Mouse (Mus musculus) heart, postnatal 14 days (tissue): ENCODE results near the gene Cd276. TPM values are rescaled to one million over a fixed set of nuclear protein-coding genes. Genes with fewer than 3 reads are reported as not detected.

Experiments used
- DNase-seq, 2 experiments: peaks; one replicate each; pipeline ENCODE4 v3.0.0; 2021 to 2022
- intact Hi-C: fragments of 180-260 bp; cut with DNase I; formaldehyde crosslinking; loops from one replicate; pipeline ENCODE4 v1.15.1; 2025
- total RNA-seq, 2 experiments: library from RNA; stranded (reverse); gene quantifications; 2 replicates each; pipeline ENCODE4 v1.2.3; 2021

Gene Cd276
- total RNA-seq, 2 experiments from 2014 or later, result 15.4 to 17.6 TPM

DNA sequence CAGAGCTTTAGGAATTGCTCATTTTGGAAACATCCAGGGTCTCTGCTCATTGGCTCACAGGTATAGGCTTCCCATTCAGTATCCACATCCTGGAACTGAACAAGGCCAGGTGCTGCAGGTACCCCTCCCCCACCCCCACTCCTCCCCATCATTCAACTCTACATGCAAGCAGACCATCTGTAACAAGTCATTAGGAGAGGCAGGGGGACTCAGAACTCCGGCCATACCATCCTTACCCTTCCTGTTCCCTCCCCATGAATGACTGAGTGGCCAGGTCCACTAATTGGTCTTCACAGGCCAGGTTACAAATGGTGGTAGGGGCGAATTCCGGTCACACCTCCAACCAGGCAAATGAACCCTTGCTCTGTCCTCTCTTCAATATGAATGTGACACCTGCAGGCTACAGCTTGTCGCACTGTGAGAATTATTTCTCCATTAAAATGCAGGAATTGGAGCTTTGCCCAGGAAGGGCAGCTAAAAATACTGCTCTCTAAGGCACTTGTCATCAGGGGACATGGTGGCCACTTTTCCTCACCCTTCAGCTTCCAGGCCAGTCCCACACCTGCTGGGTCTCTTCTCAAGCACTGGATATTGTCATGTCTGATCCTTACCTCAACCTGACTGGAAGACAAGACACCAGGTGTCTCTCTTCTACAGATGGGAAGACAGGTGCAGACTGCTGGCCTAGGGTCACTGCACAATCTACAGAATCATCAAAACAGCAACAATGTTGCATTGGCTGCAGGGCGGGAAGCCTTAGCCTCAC is 34.2 kb downstream of the Cd276 start:
- intact Hi-C loops, result no loop called here
- peak; percentile 25 to 52 for DNase-seq

DNA sequence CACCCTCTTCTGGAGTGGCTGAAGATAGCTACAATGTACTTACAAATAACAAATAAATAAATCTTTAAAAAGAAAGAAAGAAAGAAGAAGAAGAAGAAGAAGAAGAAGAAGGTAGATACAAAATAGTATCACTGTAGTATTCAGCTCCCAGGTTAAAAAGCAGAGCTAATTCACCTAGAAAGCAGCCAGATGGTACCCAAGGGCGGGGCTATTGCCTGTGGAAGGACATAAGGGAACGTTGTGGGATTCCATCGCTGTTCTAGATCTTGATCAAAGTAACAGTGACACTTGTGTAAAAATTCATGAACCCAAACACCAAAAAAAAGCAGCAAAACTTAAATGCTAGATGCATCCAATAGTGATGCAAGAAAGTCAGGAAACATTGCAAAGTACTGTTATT is 35.3 kb downstream of the Cd276 start:
- intact Hi-C loops, result no loop called here

DNA sequence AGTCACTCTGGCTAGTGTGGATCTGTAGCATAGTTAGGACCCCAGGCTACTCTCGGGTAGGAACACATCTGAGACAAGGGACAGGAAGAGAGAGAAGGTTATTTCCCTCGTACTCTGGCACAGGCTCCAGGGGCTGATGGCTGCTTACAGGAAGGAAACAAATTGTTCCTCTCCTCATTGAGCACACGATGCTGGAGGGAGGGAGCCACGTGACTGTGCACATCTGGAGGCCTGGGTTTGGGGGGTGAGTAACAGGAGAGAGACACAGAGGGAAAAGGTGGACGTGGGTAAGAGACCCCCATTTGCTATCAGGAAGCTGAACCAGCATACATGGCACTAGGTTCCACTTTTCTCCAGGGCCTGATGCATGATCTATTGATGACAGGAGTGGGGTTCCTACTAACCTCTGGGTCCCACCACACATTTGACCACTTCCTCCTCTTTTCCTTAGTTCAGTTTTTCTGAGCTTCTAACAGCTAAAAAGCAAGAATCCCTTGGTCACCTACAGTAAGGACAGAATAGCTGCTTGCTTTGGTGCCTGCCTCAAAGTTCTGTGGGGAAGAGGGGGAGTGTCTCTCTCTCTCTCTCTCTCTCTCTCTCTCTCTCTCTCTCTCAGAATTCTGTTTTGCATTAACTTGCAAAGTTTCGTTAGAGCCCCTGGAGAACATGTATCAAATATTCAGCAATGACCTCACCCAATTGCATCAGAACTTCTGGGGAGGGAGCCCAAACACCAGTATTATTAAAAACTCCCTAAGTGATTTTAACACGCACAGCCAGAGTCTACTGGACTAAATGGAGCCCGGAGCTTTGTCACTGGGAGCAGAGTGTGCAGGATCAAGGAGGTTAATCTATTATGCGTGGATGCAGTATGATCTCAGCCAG is 37.1 kb downstream of the Cd276 start:
- intact Hi-C loops, result no loop called here
- DNase-seq, result no peak

More for the DNA sequence above, 35.3 kb downstream of the Cd276 start:
- DNase-seq, result no peak

- intact Hi-C loops, result no loop called here
- no peak for DNase-seq
Measured at GRCm38 (mm10) chr9:58516480-58516879, 38.8 kb downstream of the Cd276 start.

DNA sequence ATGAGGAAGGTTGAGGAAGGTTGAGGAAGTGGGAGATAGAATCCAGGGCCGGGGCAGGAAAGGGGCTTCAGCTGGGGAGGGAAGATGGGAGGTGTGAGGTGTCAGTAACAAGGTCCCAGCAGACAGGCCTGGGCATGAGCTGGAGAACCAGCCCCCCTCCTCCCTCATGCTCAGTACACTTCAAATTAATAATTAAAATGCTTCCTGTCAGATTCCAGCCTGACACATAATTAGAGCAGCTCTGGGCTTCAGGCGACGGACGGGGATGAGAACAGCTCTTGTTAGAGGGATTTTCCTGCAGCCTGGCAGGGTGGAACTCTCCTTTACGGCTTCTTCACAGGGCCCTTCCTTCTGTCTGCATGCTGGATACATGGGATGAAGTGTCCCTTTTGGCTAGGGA is 41.5 kb downstream of the Cd276 start:
- intact Hi-C loops, result no loop called here
- no peak for DNase-seq

DNA sequence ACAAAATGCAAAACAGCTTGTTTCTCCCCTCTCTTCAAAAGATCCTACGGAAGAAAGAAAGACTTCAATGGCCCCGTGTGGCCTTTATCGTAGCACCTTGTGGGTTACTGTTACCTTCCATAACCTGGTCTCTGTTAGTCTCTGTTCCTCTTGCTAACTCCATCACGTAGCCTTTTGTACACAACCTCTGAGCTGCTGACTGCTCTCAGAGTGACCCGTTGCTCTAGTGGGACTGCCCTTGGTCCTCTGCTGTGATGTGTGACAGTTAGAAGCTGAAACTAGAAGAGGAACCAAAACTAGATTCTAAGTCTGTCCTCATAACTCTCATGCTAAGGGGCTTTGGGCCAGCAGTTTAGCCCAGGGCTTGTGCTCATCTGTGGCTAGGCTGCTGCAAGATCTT is 44.8 kb downstream of the Cd276 start:
- DNase-seq, result no peak
- intact Hi-C loops, result no loop called here

DNA sequence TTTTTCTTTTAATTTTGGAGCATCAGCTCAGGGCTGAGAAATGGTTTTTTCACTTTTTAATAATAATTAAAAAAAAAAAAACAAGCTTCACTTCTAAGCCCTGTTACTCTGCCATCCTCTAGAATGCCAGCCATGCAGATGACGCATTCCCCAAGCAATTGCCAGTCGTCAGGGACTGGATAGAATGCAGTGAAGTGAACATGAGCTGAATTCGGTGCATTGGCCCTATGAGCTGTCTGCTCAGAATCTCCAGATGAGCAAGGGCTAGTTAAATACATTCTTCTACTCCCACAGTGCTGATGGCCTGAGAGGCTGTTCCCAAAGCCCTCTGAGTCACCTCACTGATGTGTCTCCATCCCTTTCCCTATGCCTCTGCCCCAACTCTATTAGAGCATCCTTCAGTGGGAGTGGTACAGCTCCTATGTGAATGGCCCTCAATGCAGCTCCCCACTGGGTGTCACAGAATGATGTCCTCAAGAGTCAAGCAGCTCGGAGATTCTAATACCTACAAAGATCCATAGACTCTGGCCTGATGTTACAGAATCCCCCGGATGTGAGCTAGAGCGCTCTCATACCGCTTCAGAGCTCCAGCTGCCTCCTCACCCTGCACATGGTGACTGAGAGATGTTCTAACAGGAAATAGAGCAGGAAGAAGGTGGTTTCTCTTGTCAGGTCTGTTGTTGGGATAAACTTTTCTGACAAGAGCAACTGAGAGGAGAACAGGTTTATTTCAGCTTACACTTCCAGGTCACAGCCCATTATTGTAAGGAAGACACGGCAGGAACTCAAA is 47.8 kb downstream of the Cd276 start:
- intact Hi-C loops, result no loop called here
- no peak for DNase-seq

- DNase-seq, result no peak
- intact Hi-C loops, result no loop called here
Measured at GRCm38 (mm10) chr9:58500946-58501345, 54.3 kb downstream of the Cd276 start.

GRCm38 (mm10) chr9:58497942-58498341 is 57.3 kb downstream of the Cd276 start:
- DNase-seq, result no peak
- intact Hi-C loops, result no loop called here

- intact Hi-C loops, result no loop called here
- peak in 1 of 2 experiments; percentile 26 for DNase-seq
Measured at GRCm38 (mm10) chr9:58496470-58497182, 58.6 kb downstream of the Cd276 start.

GRCm38 (mm10) chr9:58495035-58495434 is 60.2 kb downstream of the Cd276 start:
- intact Hi-C loops, result no loop called here
- no peak for DNase-seq

DNA sequence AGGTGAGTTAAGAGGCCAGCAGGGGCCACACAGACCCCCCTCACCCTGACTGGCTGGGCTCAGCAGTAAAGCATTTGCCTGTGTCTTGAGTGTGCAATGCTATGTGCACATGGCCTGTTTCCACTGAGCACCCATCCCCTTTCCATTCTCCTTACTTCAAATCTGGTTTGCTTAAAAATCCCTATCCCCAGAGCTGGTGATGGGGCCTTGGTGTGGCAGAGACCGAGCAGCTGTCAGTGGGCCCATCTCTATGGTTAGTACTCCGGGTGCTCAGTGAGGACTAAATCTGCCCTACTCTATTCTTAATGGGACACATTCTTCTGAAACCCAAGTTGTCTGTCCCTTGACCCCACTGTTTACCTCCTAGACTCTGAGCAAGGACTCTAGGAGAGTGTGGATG is 64.8 kb downstream of the Cd276 start:
- no peak for DNase-seq
- intact Hi-C loops, result no loop called here

DNA sequence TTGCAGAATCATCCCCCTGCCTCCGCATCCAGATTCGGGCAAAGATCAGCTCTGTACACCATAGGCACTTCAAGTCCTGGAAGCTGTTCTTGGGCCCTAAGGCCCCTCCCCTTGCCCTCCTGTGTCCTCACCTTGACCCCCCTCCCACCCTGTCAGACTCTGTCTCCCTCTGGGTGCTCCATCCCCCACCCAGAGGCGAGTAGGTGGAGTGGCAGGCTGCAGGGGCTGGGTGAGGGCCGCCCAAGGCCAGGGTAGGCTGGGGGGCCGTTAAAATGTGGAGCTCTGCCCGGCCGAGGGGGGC is 65.4 kb downstream of the Cd276 start:
- no peak for DNase-seq
- intact Hi-C loops, result no loop called here

GRCm38 (mm10) chr9:58489133-58489864 is 65.9 kb downstream of the Cd276 start:
- peak in 1 of 2 experiments; percentile 11 for DNase-seq
- intact Hi-C loops, result no loop called here

GRCm38 (mm10) chr9:58487851-58488801 is 67.1 kb downstream of the Cd276 start, which contains the start of gene Insyn1:
Insyn1 (plus strand) TSS chr9:58488603.
- DNase-seq, result peak; percentile 71 to 77
- intact Hi-C loops, result no loop called here

DNA sequence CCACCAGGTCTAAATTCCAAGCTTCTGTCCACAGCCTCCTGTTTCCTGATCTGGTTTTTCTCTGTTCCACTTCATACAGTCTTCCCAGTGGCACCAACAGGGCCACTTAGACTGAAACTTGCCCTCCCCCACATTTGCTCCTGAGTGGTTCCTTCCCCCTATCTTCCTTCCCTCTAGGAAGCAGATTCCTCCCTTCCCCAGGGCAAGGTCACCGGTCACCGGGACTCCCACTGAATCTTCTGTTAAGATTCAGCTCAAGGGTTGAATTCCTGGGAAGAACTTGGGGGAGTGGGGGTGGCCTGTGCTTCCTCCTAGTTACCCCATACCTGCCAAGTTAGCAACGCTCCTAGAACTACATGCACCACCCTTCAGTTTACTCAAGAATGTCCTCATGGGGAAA is 68.2 kb downstream of the Cd276 start:
- intact Hi-C loops, result no loop called here

More for the DNA sequence above, 68.2 kb downstream of the Cd276 start:
- no peak for DNase-seq
